ENCODE assay signal across 10 mouse cellular contexts in genomic region chr5:53638647-53639046, GRCm38 (mm10).
DNase-seq lines count a peak whose midpoint lies in the region; ATAC-seq and TF ChIP-seq lines count a peak whose summit lies in the region.
"Had no signal": no experiment of that assay in that cellular context is flagged by ENCODE, and none has a peak within 500 bp of the region (broad histone marks: within the 10 kb centered on the region; RNA-seq: fewer than 3 reads in every experiment).

No protein-coding gene starts in this region.

- no peaks in the 10 kb centered on the region for H3K27me3 ChIP-seq in heart, embryonic 12.5 days (replicated peaks)
- H3K27me3 ChIP-seq in liver, embryonic 14.5 days (ENCODE audit: control insufficient read depth, insufficient read depth, low read length), result no peaks in the 10 kb centered on the region
- no peaks in the 10 kb centered on the region for H3K27me3 ChIP-seq in liver, embryonic 11.5 days (replicated peaks; ENCODE audit: control insufficient read depth, insufficient read depth, low read length)
- no peaks in the 10 kb centered on the region for H3K27me3 ChIP-seq in Patski
- H3K27me3 ChIP-seq: liver, embryonic 13.5 days had no signal

- no peak overlapping the region for H3K4me3 ChIP-seq in heart, embryonic 12.5 days
- H3K4me3 ChIP-seq in liver, embryonic 14.5 days (ENCODE audit: insufficient read depth in 1 of 2, low read depth in 2 of 2, low read length in 2 of 2), result no peak overlapping the region
- H3K4me3 ChIP-seq in liver, embryonic 11.5 days (ENCODE audit: low read depth, low read length), result no peak overlapping the region
- H3K4me3 ChIP-seq: liver, embryonic 13.5 days had no signal

- 66% methylated on average over 3 of the region's 3 CpGs for WGBS in heart, embryonic 12.5 days
- 57% methylated on average over 3 of the region's 3 CpGs for WGBS in liver, embryonic 14.5 days (ENCODE audit: insufficient replicate concordance)
- WGBS in liver, embryonic 11.5 days, result 68% methylated on average over 3 of the region's 3 CpGs

- peak; percentile 11 to 55 for DNase-seq in heart, adult 18-20 months
- peak in 2 of 3 experiments; percentile 9 to 23 for DNase-seq in liver, embryonic 14.5 days (ENCODE audit: low read depth in 3 of 3, low spot score in 3 of 3)
- no peak for DNase-seq in liver, embryonic 11.5 days (ENCODE audit: low spot score)
- no peak for DNase-seq in Patski (ENCODE audit: low read depth, low spot score)
- DNase-seq in retina, postnatal 1 day, result peak; percentile 34
- no peak for DNase-seq in ovary, postnatal 36 days (ENCODE audit: low spot score)
- DNase-seq: gastrocnemius, postnatal 10 days; liver, embryonic 13.5 days had no signal

- no peak overlapping the region for H3K27ac ChIP-seq in heart, embryonic 12.5 days (ENCODE audit: poor library complexity, severe bottlenecking)
- no peak overlapping the region for H3K27ac ChIP-seq in liver, embryonic 14.5 days
- no peak overlapping the region for H3K27ac ChIP-seq in liver, embryonic 11.5 days (ENCODE audit: low read depth, low read length)
- H3K27ac ChIP-seq: liver, embryonic 13.5 days had no signal

- no peak for ATAC-seq in heart, embryonic 12.5 days (ENCODE audit: insufficient number of reproducible peaks, low FRiP score)
- no peak for ATAC-seq in liver, embryonic 14.5 days (ENCODE audit: insufficient read depth)
- ATAC-seq in liver, embryonic 11.5 days (replicated peaks; ENCODE audit: low FRiP score), result no peak
- ATAC-seq in Patski, result no peak
- no peak for ATAC-seq in erythroblast, adult 5-6 weeks (replicated peaks; ENCODE audit: low FRiP score, poor library complexity, severe bottlenecking)

- TF ChIP-seq EP300 in liver, embryonic 14.5 days (IDR thresholded peaks at IDR 0.05; ENCODE audit: low read depth), result no peak

- H3K4me2 ChIP-seq in heart, embryonic 12.5 days, result no peak overlapping the region
- no peak overlapping the region for H3K4me2 ChIP-seq in liver, embryonic 14.5 days (ENCODE audit: low read depth)
- no peak overlapping the region for H3K4me2 ChIP-seq in liver, embryonic 11.5 days
- H3K4me2 ChIP-seq: liver, embryonic 13.5 days had no signal

- peaks cover 4% of the 10 kb centered on the region; the same call in 1 of the 2 replicates for H3K4me1 ChIP-seq in heart, embryonic 12.5 days (replicated peaks)
- H3K4me1 ChIP-seq in liver, embryonic 14.5 days (replicated peaks; ENCODE audit: control insufficient read depth in 2 of 2, insufficient read depth in 2 of 2, low read length in 1 of 2), result peaks cover 7 to 11% of the 10 kb centered on the region in 2 experiments
- peaks cover 6% of the 10 kb centered on the region; the same call in 1 of the 2 replicates for H3K4me1 ChIP-seq in liver, embryonic 11.5 days (replicated peaks; ENCODE audit: control insufficient read depth, insufficient read depth, low read length)

- POLR2A ChIA-PET in Patski (lab: Charles Lee), result interaction anchor here (0.7 kb wide), 1 partner anchor 310 kb away, joined by 4 read pairs; no protein-coding TSS in a partner anchor

- CTCF ChIA-PET in Patski (lab: Charles Lee), result interaction anchor here (0.9 to 1.8 kb wide), 9 partner anchors 8 to 206 kb away, joined by 3 to 11 read pairs (median 3); no protein-coding TSS in a partner anchor

- peak; percentile 35; the same call in 1 of the 2 replicates for TF ChIP-seq CTCF in liver, embryonic 14.5 days (IDR thresholded peaks at IDR 0.05; ENCODE audit: low read depth)
- TF ChIP-seq CTCF in Patski (IDR thresholded peaks at IDR 0.05), result peak; percentile 46

- peaks cover 10% of the 10 kb centered on the region for H3K36me3 ChIP-seq in heart, embryonic 12.5 days
- H3K36me3 ChIP-seq in liver, embryonic 14.5 days (replicated peaks; ENCODE audit: control insufficient read depth, insufficient read depth, low read depth), result no peaks in the 10 kb centered on the region
- H3K36me3 ChIP-seq in liver, embryonic 11.5 days (ENCODE audit: control insufficient read depth, insufficient read depth, low read length), result 0 out of 2 replicates have a peak, but pooled peaks cover 3% of the 10 kb centered on the region

- H3K9me3 ChIP-seq in heart, embryonic 12.5 days (replicated peaks), result no peaks in the 10 kb centered on the region
- H3K9me3 ChIP-seq in liver, embryonic 14.5 days (ENCODE audit: control insufficient read depth, low read length), result no peaks in the 10 kb centered on the region
- H3K9me3 ChIP-seq in liver, embryonic 11.5 days (ENCODE audit: control insufficient read depth, low read length), result no peaks in the 10 kb centered on the region
- H3K9me3 ChIP-seq: liver, embryonic 13.5 days had no signal

- in situ Hi-C loops in Patski (cut with MboI; ENCODE audit: low pct_unique_long_range_greater_than_20kb), result loop anchor here (10.0 kb wide), 1 partner anchor 284 kb away; no protein-coding TSS in a partner anchor

- H3K9ac ChIP-seq in heart, embryonic 12.5 days, result no peak overlapping the region
- no peak overlapping the region for H3K9ac ChIP-seq in liver, embryonic 14.5 days (replicated peaks)
- H3K9ac ChIP-seq in liver, embryonic 11.5 days (ENCODE audit: low read depth, low read length), result no peak overlapping the region
- H3K9ac ChIP-seq: liver, embryonic 13.5 days had no signal

Comparison
In these comparisons a context has a peak if more than half of its experiments do, and no peak if none do; other contexts are left out.
1. DNase-seq: peak in heart, adult 18-20 months (2 of 2), liver, embryonic 14.5 days (2 of 3) and retina, postnatal 1 day (single experiment); none in liver, embryonic 11.5 days (single experiment), Patski (single experiment) and ovary, postnatal 36 days (single experiment).